Mouse (Mus musculus): ENCODE measurements around the gene 4930564D02Rik.

DNA sequence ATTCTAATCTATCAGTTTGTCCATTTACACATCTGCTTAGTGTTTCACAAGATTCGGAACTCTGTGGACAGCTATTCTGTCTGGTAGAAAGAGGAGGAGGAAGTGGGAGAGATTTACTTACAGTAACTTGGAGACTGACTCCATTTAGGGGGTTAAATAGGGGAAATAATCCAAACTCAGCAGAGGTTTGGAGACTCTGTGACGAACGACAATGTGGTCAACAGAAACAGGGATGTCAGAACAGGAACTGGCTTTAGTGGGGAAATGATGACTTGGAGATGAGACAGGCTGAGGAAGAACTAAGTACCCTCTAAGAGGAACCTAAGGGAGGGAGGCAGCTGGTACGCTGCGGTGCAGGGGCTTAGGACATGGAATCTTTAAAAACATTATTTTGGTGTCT is 19.8 kb upstream of the 4930564D02Rik start:
- TF ChIP-seq CTCF (IDR thresholded peaks at IDR 0.05): no peak
- peak; percentile 64 for TF ChIP-seq EP300 (IDR thresholded peaks at IDR 0.05)
